Mouse (Mus musculus): Measurements from ENCODE around the gene Phpt1.

Phpt1 gene

DNA sequence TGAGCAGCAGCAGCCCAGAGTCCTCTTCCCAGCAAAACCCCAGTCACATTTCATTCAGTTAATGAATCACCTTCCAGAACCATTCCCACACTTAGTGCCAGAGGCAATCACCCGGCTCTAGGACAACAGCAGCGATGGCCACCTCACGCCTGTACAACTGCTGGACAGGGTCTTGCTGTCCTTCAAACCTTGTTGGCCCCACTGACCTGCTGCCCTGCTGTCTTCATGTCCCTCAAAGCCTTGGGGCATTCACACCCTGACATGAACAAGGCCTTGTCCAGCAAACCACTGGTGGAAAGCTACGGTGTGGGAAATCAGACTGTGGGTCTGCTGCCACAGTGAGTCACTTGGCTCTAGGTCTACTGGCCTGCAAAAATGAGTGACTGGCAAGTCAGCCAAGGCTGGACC, 34.5 kb downstream of the Phpt1 start:
- in situ Hi-C loops (cut with MboI; ENCODE audit: low pct_unique_long_range_greater_than_20kb in 1 of 2, low sequenced_read_pairs in 2 of 2, unreplicated experiment in 1 of 2), result no loop called here

DNA sequence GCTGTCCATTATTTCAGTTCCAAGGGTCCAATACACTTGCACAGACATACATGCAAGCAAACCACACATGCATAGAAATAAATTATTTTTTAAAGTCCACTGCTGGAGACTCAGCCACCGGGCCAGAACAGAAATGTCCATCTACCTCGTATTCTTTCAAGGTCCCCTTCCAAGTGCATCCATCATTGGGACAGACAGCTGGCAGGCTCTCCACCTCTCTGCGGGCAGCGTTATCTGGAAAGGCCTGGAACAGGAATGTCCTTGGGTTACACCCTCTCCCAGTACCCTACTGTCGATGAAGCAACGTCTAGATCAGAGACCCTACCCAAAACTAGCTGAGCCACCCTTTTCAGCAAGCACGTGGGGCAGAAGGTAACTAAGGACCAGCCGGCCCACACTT, 38.5 kb downstream of the Phpt1 start:
- in situ Hi-C loops (cut with MboI; ENCODE audit: low pct_unique_long_range_greater_than_20kb in 1 of 2, low sequenced_read_pairs in 2 of 2, unreplicated experiment in 1 of 2), result no loop called here

DNA sequence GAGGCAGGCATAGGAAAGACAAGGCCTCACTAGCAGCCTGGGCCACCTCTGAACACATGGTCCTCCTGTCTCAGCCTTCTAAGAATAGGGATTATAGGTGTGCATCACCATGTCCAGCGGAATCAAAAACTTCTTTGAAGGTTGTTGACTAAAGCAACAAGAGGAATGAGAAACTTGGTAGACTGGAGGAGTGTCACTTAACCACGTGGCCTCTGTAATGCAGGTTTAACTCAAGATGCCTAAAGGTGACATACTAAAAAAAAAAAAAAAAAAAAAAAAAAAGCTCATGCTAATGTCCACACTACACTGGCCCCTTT, 40.2 kb downstream of the Phpt1 start:
- in situ Hi-C loops (cut with MboI; ENCODE audit: low pct_unique_long_range_greater_than_20kb in 1 of 2, low sequenced_read_pairs in 2 of 2, unreplicated experiment in 1 of 2), result no loop called here

DNA sequence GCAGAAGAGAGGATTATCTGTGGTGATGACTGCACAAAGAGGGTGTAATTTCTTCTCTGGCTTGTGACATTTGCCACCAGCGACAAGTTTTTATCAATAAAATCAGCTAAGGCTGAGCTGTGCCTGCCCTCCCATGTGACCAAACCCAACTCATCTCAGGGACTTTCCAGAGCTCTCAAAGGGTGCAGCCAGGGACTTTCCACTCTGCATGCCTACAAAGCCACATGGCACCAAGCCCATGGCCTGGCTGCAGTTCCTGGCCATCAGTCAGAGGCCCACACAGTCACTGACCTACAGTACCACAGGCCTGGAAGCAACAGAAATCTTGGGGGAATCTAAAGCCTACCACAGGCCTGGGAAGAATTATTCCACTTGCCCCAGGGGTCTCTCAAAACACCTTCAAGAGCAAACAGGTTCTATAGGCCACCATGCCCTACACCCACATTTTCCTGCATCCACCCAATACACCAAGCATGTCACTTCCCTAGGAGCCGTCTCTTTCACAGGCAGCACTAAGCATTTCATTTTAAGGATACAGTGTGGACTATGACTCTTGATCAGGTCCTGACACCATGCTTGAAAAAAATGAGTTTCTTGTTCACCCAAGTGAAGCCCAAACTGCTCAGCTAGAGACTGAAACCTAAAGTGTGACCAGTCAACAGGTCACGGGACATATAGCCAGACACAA, 40.7 kb downstream of the Phpt1 start:
- in situ Hi-C loops (cut with MboI; ENCODE audit: low pct_unique_long_range_greater_than_20kb in 1 of 2, low sequenced_read_pairs in 2 of 2, unreplicated experiment in 1 of 2), result no loop called here

DNA sequence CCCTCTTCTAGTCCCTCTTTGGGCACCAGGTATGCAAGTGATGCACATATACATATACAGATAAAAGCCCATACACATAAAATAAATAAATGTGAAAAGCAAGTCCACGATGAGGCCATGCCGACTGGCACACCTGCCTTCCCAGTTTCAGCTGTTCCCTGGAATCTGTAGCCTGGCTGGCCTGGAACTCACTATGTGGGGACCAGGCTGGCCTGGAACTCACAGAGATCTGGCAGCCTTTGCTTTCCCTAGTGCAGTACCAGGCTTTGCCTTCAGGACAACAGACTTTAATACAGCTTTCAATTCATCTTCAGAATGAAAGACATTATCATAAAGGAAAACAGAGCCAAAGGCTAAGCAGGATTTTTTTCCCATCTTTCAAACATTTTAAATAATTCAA, 41.3 kb downstream of the Phpt1 start:
- in situ Hi-C loops (cut with MboI; ENCODE audit: low pct_unique_long_range_greater_than_20kb in 1 of 2, low sequenced_read_pairs in 2 of 2, unreplicated experiment in 1 of 2), result no loop called here

DNA sequence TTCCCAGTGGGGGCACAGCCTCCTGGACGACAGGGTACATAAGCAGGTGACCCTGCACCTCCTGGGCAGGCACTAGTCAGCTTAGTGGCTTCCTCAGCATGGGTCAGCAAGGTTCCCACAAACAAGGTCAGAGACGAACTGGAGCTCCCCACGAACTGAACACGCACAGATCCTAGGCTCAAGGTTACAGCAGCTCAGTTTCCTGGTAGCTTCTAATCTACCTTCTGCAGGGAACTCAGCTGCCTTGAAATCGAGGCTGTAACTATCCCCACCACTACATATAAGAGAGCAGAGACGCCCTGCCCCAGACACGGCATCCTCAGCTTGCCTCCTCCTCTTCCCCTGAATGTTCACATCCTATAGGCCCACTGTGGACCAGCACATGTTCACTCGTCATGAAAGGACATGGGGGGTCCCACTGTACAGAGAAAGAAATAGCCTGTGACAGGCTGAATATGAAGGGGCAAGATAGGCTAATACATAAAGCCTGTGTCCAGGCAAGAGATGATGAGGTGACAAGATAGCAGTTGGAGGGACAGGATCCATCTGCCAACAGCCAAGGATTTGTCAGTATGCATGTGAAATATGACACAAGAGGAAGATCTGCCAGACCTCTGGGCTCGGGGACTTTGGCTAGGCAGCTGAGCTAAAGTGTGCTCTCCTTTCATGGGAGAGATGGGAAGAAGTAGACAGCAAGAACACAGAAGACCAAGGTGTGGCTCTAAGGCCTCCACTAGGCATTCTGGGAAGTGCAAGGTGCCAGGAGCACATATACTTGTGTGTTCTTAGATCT, 48.3 kb downstream of the Phpt1 start:
- in situ Hi-C loops (cut with MboI; ENCODE audit: low pct_unique_long_range_greater_than_20kb in 1 of 2, low sequenced_read_pairs in 2 of 2, unreplicated experiment in 1 of 2), result no loop called here

Data from mouse embryonic stem cell (cell line).